Mouse (Mus musculus) layer of hippocampus, postnatal 10 days (tissue): ENCODE results near the gene Tdrd1. TPM values are rescaled to one million over a fixed set of nuclear protein-coding genes. Genes with fewer than 3 reads are reported as not detected.
"Not testable (repeated sequence)": the region's sequence is repeated elsewhere in the genome, so short reads cannot be mapped to it uniquely, and the experiment has no call there.

Experiments
- DNase-seq, 2 experiments: peaks; one replicate each; pipeline ENCODE4 v3.0.0; 2021; ENCODE audit warnings: low spot score in 2 of 2
- long read RNA-seq: library from polyadenylated mRNA; stranded (forward); transcript quantifications from one replicate; pipeline ENCODE4 v2.0.0, GENCODE M21; 2023
- total RNA-seq, 2 experiments: library from RNA; stranded (reverse); gene quantifications; 2 replicates each; pipeline ENCODE4 v1.2.3; 2021

The Tdrd1 gene
- total RNA-seq, result under 1 TPM; 0.46 to 0.91 TPM
- long read RNA-seq, result 0 reads

DNA sequence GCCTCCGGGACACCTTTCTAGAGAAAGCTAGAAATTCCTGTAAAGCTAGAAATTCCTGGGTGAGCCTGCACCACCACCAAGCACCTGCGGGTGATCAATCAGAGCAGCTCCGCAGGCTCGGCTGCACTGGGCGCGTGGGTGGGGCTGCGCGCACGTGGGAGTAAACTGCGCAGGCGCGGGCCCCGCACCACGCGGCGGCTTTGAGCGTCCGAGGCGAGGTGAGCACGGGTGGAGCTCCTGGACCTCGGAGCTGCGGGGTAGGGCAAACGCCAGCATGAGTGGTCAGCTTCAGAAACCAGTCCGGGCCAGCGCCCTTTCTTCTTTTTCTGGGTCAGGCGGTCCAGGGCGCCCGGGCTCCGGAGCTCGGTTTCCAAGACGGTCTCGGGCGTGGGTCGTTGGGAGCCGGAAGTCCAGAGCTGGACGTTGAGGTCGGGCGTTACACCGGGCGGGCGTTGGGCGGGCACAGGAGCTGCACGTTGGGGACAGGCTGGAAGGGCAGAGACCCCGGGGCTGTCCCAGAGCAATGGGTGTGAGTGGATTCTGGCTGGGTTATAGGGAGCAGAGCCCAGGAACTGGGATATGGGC, at the start of gene Tdrd1:
Gene Tdrd1 (plus strand): TSS at position 163 of the 585 bp plus-strand sequence.
- no peak for DNase-seq

- DNase-seq, result peak; percentile 50 to 60
Observed at GRCm38 (mm10) chr19:56776719-56777382, 49.2 kb upstream of the Tdrd1 start.

GRCm38 (mm10) chr19:56778532-56778931, 47.5 kb upstream of the Tdrd1 start:
- DNase-seq, result not testable (repeated sequence)

DNA sequence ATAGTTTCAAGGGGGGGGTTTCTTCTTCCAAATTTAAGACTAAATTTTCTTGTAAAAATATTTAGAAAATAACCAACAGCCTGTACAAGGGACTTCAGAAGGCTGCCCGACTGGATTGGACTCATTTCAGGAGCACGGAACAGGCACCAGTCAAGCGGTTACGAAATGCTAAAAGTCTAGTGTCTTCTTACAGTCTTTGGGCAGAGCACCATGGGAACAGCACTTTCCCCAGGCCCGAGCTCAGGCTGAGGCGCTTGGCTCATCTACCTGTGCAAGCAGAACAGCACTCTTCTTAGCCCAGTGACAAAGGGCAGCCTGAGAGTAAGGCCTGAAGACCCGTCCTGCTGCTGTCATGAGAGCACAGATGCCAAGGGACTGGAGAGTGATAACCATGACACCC, 38.1 kb upstream of the Tdrd1 start:
- DNase-seq, result no peak

DNA sequence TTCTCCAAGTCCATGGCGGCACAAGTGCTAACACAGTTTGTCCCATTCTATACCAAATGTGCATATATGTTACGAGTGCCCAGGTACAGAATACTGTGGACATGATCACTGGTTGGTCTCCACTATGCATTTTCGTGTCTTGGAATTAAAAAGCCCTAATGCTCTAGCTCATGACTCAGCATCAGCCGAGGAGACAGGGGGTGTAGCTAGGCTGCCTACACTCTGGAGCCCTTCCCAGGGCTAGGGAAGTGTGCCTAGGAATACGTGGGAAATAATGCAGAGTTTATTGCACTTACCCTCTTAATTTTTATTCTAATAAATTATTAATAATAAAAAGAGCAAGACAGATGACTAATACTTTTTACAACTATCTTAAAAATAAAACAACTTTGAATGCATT, 37.1 kb upstream of the Tdrd1 start:
- no peak for DNase-seq

- DNase-seq, result no peak
Observed at GRCm38 (mm10) chr19:56797376-56797775, 28.6 kb upstream of the Tdrd1 start.

DNA sequence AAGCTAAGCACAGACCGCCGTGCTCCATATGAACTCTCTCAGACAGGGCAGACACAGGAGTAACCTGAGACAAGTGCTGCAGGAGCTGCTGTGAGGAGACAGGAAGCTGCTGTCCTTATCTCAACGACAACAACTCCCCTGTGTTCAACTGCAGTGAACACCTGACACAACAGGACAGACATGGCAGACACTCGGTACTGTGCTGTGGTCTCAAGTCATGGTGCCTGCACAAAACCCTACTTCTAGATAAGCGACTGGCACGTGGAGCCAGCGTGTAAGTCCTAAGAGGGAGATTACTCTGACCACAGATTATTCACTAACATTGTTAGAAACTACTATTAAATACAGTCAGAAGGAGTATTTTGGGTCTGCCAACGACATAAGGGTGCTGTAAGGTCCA, 25.8 kb upstream of the Tdrd1 start:
- DNase-seq, result no peak

DNA sequence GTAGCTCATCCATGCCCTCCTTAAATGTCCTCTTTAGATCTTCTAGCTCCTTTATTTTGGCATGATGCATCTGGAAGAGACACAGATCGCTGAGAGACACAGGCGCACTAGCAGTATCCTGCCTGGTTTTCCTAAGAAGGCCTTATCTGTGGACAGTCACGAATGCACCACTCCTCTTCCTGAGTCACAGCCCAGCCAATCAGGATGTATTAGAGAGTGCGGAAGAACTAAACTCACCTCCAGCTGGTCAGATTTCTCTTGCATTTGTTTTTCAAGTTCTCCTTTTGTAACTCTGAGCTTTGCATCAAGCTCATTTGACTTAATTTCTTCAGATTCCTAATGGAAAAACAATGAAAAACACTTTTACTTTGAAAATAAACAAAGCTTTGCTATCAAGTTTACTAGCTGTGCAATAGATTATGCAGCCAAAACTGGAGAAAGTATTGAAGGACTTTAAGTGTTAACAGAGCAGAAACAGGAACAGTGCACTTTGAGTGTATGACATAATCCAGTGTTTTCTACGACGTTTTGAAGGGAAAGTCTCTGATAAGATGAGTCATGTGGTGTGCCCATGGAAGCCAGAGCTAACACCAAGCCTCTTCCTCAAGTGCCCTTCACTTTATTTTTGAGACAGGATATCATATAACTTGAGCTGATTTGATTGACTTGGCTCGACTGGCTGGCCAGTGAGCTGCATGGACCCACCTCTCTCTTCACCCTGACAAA, 24.9 kb upstream of the Tdrd1 start:
- DNase-seq, result no peak

DNA sequence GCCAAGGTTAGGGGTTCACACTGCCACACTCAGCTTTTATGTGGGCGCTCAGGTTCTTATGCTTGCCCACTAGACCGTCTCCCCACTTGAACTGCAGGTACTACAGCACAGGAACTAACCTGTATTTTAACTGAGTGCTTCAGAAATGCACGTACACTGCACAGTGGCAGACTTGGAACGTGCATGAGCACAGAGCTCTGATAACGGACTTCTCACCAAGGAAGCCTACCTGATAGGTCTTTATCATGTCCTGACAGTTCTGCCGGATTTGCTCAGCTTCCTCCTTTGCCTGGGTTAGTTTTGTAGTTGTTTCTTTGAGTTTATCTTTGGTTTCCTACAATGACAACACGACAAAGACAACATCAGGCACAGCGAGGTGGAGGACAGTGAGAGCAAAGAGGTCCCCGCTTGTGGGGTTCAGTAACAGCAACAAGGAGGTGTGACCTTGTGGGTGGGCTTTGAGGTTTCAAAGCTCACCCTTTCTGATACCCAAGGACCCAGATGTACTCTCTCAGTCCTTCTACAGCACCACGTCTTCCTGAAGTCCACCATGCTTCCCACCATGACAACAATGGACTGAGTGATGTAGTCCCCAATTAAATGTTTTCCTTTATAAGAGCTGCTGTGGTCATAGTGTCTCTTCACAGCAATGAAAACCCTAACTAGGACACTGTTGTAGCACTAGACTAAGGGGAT, 24.2 kb upstream of the Tdrd1 start:
- DNase-seq, result no peak

DNA sequence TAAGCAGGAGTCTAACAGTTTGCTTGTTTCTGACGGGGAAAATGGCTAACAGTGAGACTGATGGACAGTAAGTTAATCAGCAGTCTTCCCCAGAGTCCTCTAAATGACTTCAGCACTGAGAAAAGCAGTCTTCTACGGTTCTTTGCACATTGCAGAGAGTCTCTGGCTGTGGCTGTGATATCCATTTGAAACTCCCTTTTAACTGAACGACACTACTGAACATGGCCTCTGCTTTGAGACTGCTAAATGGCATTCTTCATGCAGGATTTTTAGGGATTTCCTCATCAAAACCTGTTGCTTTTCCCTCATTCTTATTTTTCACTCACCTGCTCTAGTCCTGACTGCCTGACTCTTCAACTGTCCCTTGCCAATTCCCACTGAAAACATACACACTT, 23.7 kb upstream of the Tdrd1 start:
- no peak for DNase-seq

DNA sequence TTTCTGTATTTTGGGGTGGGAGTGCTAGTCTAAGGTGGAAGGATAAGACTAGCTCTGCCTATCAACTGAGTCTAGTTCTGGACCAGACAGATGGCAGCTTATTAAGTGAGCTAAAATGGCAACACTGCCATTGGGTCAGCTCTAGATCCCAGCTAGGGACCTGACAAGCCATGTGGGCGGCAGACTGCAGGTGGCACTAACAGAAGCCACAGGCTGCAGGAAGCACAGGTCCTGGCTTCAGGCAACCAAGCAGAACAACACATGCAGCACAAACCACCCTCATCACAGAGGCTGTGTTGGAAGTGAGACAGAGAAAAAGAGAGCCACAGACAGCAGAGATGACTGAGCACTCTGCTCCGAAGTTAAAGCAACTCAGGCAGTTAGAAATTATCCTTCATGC, 20.6 kb upstream of the Tdrd1 start:
- DNase-seq, result no peak

GRCm38 (mm10) chr19:56807122-56807521, 18.9 kb upstream of the Tdrd1 start:
- DNase-seq, result no peak

DNA sequence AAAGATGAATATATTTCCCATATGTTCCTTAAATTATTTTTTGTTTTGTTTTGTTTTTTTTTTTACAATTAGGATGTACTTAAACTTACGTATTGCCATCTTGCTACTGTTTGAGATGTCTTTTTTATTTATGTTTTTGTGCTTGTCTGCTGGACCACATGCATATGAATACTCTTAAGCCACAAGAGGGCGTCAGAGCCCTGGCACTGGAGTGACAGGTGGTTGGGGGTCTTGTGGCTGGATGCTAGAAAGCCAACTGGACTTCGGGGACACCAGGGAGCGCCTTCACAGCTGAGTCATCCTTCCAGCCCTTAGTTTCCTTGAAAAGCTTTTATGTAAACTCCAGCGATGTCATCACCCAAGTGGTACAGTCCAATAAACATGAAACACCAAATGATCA, 17.2 kb upstream of the Tdrd1 start:
- DNase-seq, result no peak

- no peak for DNase-seq
Observed at GRCm38 (mm10) chr19:56810641-56811146, 15.3 kb upstream of the Tdrd1 start.

- peak; percentile 63 for DNase-seq
Observed at GRCm38 (mm10) chr19:56811590-56811989, 14.4 kb upstream of the Tdrd1 start.

DNA sequence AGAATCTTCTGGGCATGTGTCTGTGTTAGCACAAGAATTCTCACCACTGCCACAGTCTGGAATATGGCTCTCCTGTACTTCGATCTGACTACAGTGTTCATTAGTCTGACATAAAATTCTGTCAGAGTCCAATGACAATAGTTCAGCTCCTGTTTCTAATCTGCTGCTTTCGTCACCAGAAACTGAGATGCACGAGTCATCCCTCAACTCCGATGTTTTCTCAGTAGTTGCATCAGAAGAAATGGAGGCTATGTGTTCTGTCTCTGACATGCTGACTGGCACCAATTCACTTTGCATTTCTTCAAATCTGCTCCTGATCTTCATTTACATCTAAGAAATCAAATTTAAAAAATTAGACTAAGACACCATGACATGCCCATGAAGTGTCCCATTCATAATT, 12.6 kb upstream of the Tdrd1 start:
- no peak for DNase-seq

DNA sequence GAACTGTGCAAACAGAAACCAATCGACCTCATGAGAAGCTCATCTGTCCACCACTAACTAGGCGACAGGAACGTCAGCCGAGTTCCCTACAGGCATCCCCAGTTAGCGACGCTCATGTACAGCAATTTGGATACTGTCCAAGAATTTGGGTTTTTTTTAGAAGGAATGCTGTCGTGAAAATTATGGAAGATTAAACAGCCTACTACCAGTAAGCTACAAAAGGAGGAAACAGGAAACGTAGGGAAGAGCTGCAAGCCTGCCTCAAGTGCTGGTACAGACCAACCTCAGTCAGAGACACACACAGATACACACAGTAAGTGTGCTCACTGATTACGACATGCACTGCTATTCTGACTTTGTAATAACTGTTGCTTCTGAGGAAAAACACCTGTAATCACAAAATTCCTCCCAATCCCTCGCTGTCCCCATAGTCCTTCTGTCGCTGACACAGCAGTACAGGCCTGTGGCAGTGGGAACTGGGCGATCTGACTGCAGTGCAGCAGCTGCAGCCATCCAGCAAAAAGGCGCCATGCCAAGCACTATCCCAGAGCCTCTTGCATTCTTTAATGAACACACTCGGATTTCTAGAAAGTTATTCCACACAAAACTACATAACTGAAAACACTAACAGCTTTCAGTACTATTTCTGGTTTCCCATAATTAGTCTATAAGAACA, 8.0 kb upstream of the Tdrd1 start:
- DNase-seq, result peak in 1 of 2 experiments; percentile 44

GRCm38 (mm10) chr19:56821040-56821797, 4.8 kb upstream of the Tdrd1 start:
- no peak for DNase-seq

DNA sequence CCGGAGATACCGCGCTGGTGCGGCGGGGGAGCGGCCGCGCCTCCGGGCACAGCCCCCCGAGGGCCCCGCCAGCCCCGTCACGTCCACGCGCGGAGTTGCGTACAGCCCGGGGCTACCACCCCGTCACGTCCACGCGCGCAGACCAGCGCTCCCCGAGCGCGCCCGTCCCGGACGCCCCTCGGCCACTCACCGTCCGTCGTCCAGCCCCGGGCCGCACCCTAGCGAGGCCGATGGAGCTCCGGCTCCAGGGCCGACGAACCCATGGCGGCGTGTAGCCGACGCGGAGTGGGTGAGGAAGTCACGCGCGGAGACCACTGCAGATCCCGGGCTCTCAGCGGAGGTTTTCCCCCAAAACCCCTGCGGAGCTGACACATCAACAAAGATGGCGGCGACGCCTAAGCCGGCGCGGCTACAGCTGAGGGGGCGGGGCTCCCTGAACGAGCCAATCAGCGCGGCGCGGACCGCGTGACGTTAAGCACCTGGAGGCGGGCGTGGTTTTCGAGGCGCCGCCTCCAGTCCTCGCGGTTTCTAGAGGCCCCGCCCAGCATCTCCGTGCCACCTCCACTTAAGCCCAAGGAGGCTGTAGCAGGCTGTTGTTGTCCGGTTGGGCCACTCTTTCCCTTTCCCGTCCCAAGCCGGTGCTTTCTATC, 4.1 kb upstream of the Tdrd1 start, which contains the start of gene Ccdc186:
Gene Ccdc186 (minus strand): TSS at position 393 of the 650 bp plus-strand sequence.
- peak; percentile 96 to 98 for DNase-seq

- no peak for DNase-seq
Observed at GRCm38 (mm10) chr19:56822448-56822836, 3.6 kb upstream of the Tdrd1 start.
